Mouse (Mus musculus): ENCODE measurements around the gene Trhr2. TPM values are rescaled to one million over a fixed set of nuclear protein-coding genes. Genes with fewer than 3 reads are reported as not detected.
A peak's percentile ranks its signal among the peaks of the same experiment; 100 is the strongest.
"Not testable (repeated sequence)": the region's sequence is repeated elsewhere in the genome, so short reads cannot be mapped to it uniquely, and the experiment has no call there.

The Trhr2 gene
- polyA plus RNA-seq, 1 experiment from 2014 or later = not detected

DNA sequence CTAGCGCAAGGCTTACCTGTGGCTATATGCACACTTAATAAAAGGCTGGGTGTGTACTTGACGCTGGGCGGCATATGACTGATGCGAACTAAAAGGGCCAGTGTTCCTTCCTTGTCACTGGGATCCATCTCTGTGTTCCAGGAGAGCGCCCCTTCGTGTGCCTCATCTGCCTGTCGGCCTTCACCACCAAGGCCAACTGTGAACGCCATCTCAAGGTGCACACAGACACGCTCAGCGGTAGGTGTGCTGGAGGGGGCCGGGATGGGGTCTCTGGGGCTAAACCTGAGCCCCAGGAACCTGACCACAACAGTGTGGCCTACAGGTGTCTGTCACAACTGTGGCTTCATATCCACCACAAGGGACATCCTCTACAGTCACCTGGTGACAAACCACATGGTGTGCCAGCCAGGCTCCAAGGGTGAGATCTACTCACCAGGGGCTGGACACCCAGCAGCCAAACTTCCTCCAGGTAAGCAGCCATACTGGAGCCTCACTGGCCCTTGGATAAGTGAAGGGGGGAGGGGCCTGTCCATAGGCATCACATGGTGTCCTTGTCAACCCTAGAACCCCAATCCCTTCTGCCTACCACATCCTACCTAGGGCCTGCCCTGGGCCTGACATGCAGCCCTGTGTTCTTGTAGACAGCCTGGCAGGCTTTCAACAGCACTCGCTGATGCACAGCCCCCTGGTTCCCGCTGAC, 25.6 kb downstream of the Trhr2 start:
- peaks cover 41% of the 10 kb centered on the region for H3K4me1 ChIP-seq
- H3K9me3 ChIP-seq (replicated peaks) = no peaks in the 10 kb centered on the region
- H3K27ac ChIP-seq = peak overlapping the region; percentile 67; the same call in 1 of the 2 replicates
- peaks cover 14% of the 10 kb centered on the region for H3K36me3 ChIP-seq
- no peak for DNase-seq (ENCODE audit: low spot score)
- H3K4me3 ChIP-seq = peak overlapping the region; percentile 72
- peaks cover 65% of the 10 kb centered on the region for H3K27me3 ChIP-seq (ENCODE audit: low read depth, poor library complexity, severe bottlenecking)
- 87% methylated on average over 13 of the region's 13 CpGs for WGBS

DNA sequence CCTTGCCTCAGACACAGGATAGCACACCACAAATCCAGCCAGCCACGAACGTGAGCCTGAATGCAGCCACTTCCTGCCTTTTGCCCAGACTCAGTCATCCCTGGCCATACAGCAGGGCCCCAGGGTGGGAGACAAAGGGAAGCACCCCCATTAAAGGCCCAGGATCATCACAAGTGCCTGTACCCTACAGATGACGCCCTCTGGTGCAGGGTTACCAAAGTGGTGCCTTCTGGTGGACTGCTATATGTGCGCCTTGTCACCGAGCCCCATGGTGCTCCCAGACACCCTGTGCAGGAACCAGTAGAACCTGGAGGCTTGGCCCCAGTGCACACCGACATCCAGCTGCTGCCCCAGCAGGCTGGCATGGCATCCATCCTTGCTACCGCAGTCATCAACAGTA, 27.0 kb downstream of the Trhr2 start:
- Histone ChIP-seq H3K9me3 (replicated peaks) (no peaks in the 10 kb centered on the region), H3K36me3 (peaks cover 14% of the 10 kb centered on the region), H3K4me1 (peaks cover 45% of the 10 kb centered on the region), H3K4me3 (no peak overlapping the region), H3K27ac (no peak overlapping the region), H3K27me3 (ENCODE audit: low read depth, poor library complexity, severe bottlenecking) (peaks cover 54% of the 10 kb centered on the region)
- 86% methylated on average over 7 of the region's 7 CpGs for WGBS
- no peak for DNase-seq (ENCODE audit: low spot score)

DNA sequence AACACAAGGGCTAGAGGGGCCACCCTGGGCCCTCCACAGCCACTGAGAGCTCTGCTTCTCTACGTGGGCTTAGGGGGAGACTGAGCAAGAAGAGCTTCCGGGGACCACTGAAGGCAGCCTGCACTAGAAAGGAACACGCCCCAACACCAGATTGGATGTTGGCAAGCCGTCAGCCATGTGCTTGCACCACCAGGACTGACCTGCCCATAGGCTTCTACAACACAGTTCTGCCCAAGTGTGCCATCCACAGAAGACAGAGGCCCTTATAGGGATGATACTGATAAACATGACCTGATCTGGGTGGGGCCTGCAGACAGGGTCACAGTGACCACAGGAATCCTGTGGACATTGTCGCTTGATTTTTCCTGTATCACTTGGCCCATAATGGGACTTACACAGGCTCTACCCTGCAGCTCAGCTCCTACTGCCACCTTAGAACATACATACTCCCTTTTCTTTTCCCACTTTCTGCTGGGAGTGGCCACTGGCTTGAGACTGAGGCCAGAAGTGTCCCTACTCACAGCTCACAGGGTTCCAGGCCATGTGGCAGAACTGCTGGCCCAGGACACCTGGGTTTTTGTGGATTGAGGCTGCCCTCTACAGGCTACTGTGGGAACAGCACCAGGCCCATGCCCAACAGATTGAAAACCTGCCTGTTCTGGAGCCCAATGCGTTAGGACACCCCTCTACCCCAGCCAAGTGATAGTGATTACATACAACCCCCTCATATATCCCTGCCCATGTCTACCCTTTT, 27.6 kb downstream of the Trhr2 start:
- Histone ChIP-seq H3K4me3 (no peak overlapping the region), H3K9me3 (replicated peaks) (no peaks in the 10 kb centered on the region), H3K27ac (peak overlapping the region; percentile 8; the same call in 1 of the 2 replicates), H3K27me3 (ENCODE audit: low read depth, poor library complexity, severe bottlenecking) (peaks cover 48% of the 10 kb centered on the region), H3K36me3 (peaks cover 14% of the 10 kb centered on the region), H3K4me1 (peaks cover 45% of the 10 kb centered on the region)
- WGBS = 73% methylated on average over 6 of the region's 6 CpGs
- peak; percentile 89 for DNase-seq (ENCODE audit: low spot score)

DNA sequence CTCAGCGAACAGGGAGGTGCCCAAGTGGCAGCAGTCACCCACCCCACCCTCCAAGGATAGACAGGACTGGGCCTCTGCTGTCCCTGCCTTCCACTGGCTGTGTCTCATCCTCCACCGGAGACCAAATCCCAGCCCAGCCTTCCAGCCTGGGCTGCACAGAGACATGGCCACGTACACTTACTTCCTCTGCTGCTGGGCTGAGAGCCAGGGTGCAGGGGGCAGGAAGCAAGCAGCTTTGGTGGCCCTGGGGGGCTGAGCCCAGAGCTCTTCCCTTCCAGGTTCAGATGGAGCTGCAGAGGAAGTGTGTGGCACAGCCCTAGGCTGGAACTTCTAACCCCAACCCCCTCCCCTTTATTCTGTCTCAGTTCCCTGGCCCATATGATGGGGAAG, 29.4 kb downstream of the Trhr2 start:
- peaks cover 35% of the 10 kb centered on the region for H3K27me3 ChIP-seq (ENCODE audit: low read depth, poor library complexity, severe bottlenecking)
- peaks cover 37% of the 10 kb centered on the region for H3K4me1 ChIP-seq
- 72% methylated on average over 3 of the region's 3 CpGs for WGBS
- peaks cover 6% of the 10 kb centered on the region; the same call in 1 of the 2 replicates for H3K36me3 ChIP-seq
- no peak overlapping the region for H3K4me3 ChIP-seq
- no peaks in the 10 kb centered on the region for H3K9me3 ChIP-seq (replicated peaks)
- DNase-seq (ENCODE audit: low spot score) = no peak
- H3K27ac ChIP-seq = peak overlapping the region; percentile 32; the same call in 1 of the 2 replicates

DNA sequence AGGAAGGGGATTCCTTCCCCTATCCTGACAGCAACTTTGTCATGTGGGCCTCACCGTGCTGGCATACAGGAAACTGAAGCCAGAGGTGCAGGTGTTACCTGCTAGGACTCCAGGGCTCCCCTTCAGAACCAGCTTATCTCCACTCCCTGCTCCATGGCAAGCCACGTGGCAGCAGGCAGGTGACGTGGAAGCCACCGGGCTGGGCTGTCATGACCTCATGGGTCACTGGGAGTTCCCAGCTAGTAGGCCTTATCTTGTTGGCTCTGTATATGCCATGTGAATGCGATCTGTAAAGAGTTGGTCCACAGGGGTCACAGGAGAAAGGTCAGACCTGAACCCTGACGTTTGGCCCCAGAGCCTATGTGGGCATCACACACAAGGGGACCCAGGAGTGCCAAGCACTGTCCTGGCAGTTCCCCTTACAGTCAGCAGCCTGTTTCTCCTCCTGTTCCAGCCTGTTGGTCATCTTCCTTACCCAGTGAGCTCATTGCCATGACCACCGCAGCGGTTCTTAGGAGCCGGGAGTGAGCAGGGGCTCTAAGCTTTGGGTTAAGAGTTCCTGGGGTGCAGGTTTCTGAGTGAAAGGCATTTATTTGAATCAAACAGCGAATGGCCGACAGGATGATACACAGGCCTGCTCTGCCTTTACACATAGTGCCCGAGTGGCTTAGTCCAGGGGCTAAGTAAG, 30.0 kb downstream of the Trhr2 start:
- Histone ChIP-seq H3K4me3 (no peak overlapping the region), H3K9me3 (replicated peaks) (no peaks in the 10 kb centered on the region), H3K27ac (peak overlapping the region; percentile 32; the same call in 1 of the 2 replicates), H3K4me1 (peaks cover 36% of the 10 kb centered on the region), H3K27me3 (ENCODE audit: low read depth, poor library complexity, severe bottlenecking) (peaks cover 30% of the 10 kb centered on the region), H3K36me3 (peaks cover 6% of the 10 kb centered on the region; the same call in 1 of the 2 replicates)
- 80% methylated on average over 12 of the region's 12 CpGs for WGBS
- DNase-seq (ENCODE audit: low spot score) = no peak

DNA sequence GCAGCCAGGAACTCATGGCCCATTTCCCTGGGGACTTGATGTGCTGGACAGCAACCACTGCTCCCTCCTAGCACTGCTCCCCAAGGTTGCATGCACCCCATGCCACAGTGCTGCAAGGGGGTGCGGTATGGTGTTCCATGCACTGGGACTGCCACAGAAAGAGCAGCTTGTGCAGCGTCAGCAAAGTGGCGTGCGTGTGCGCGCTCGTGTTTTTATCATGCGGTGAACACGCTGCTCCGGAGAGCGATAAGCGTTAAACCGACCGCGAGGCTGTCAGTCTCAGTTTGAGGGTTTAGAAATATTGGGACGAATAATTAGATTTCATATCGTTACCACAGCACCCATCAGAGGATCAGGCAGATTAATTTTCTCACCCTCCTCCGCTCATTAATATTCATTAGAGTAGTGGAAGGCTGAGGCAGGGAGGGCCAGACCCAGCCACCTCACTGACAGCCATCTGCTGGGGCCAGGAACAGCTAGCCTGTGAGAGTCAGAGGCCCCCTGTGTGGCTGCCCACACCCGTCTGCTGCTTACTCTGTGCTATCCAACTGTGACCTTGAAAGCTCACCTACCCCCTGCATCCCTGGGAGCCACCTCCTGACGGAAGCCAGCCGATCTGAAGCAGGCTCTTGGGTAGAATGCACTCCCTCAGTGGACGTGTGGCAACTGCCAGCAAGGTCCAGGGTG, 30.9 kb downstream of the Trhr2 start:
- Histone ChIP-seq H3K4me3 (no peak overlapping the region), H3K4me1 (peaks cover 37% of the 10 kb centered on the region), H3K27me3 (ENCODE audit: low read depth, poor library complexity, severe bottlenecking) (peaks cover 29% of the 10 kb centered on the region), H3K36me3 (no peaks in the 10 kb centered on the region), H3K9me3 (replicated peaks) (no peaks in the 10 kb centered on the region), H3K27ac (peak overlapping the region; percentile 12; the same call in 1 of the 2 replicates)
- 78% methylated on average over 22 of the region's 22 CpGs for WGBS
- no peak for DNase-seq (ENCODE audit: low spot score)

DNA sequence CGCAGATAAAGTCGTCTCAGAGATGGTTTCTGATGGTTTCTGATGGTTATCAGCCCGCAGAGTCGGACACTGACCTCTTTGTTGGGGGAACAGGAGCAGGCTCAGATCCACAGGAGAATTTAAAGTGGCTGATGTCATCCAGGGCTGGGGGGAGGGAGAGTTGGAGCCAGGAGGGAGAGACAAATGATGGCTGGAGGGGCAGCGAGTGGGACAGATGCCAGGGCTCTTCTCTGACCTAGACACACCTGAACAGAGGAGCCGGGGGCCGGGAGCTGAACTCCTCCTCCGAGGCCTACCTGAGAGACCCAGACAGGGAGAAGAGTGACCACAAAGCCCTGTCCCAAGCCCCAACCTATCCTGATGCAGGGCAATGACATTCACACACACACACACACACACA, 31.5 kb downstream of the Trhr2 start:
- no peak for DNase-seq (ENCODE audit: low spot score)
- 61% methylated on average over 8 of the region's 8 CpGs for WGBS
- Histone ChIP-seq H3K4me1 (peaks cover 44% of the 10 kb centered on the region), H3K9me3 (replicated peaks) (no peaks in the 10 kb centered on the region), H3K27me3 (ENCODE audit: low read depth, poor library complexity, severe bottlenecking) (peaks cover 24% of the 10 kb centered on the region), H3K27ac (no peak overlapping the region), H3K4me3 (no peak overlapping the region), H3K36me3 (no peaks in the 10 kb centered on the region)

DNA sequence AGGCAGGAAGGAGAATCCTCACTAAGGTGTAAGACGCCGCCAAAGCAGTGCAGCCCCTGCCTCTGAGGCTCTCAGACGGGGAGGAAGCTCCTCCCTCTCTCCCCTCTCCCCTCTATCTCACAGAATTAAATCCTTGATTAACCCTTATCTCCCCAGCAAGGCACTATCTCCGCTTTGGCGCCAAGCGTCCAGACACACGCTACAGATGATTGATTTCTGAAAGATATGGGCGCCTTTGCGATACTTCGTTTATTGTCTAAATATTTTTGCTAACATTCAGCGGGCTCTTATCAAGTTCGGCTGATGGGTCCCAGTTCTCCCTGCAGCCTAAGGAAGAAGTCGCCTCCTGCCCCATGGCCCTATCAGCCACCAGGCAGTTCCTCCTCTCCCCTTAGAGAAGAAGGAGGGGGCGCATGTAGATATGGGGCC, 34.4 kb downstream of the Trhr2 start:
- H3K36me3 ChIP-seq = no peaks in the 10 kb centered on the region
- no peak for DNase-seq (ENCODE audit: low spot score)
- H3K27ac ChIP-seq = no peak overlapping the region
- H3K27me3 ChIP-seq (ENCODE audit: low read depth, poor library complexity, severe bottlenecking) = peaks cover 18% of the 10 kb centered on the region
- no peak overlapping the region for H3K4me3 ChIP-seq
- no peaks in the 10 kb centered on the region for H3K9me3 ChIP-seq (replicated peaks)
- peaks cover 54% of the 10 kb centered on the region for H3K4me1 ChIP-seq
- WGBS = 25% methylated on average over 14 of the region's 14 CpGs

DNA sequence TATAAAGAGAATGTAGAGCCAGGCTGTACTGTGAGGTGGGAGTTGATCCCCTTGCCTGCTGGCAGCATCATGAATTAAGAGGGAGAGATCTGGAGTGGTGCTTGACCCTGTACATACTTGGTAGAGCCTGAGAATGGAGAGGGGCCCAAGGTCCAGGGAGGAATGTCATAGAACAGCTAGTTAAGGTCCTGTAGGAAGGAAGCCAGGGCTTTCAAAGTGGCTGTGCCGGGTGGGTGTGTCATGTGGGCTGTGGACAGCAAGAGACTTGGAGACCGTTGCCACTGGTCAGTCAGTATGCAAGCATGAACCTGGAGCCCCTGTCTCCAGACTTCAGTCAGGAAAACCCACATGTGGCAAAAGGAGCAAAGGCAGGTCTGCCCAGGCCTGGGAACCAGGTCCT, 35.4 kb downstream of the Trhr2 start:
- H3K27me3 ChIP-seq (ENCODE audit: low read depth, poor library complexity, severe bottlenecking) = peaks cover 18% of the 10 kb centered on the region

DNA sequence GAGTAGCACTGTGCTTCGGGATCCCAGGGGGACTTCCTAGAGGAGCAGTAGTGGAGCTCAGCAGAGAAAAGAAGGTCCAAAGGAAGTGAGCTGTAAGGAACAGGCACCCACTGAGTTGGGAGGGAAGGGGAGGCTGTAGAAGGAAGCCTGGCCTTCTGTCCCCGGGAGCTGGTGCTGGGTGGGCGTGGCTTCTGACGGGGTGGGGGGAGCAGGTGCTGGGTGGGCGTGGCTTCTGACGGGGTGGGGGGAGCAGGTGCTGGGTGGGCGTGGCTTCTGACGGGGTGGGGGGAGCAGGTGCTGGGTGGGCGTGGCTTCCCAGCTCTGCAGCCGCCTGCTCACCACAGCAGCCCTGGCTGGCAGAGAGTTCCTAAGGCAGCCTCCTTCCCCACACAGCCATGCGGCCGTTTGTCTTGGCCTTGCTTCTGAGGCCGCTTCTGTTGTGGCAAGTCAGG, 36.6 kb downstream of the Trhr2 start:
- not testable (repeated sequence) for H3K4me3 ChIP-seq; H3K36me3 ChIP-seq; DNase-seq (ENCODE audit: low spot score); H3K9me3 ChIP-seq (replicated peaks)
- H3K27ac ChIP-seq = peak overlapping the region; percentile 38; the same call in 1 of the 2 replicates
- 11% methylated on average over 13 of the region's 13 CpGs for WGBS
- peaks cover 48% of the 10 kb centered on the region for H3K4me1 ChIP-seq
- H3K27me3 ChIP-seq (ENCODE audit: low read depth, poor library complexity, severe bottlenecking) = peaks cover 18% of the 10 kb centered on the region

More for the DNA sequence above, 35.4 kb downstream of the Trhr2 start:
- WGBS = 84% methylated on average over 2 of the region's 2 CpGs
- Histone ChIP-seq H3K9me3 (replicated peaks) (no peaks in the 10 kb centered on the region), H3K27ac (0 out of 2 replicates have a peak overlapping the region, but pooled peaks have one; percentile 33), H3K36me3 (no peaks in the 10 kb centered on the region), H3K4me3 (no peak overlapping the region), H3K4me1 (peaks cover 46% of the 10 kb centered on the region)
- DNase-seq (ENCODE audit: low spot score) = no peak

DNA sequence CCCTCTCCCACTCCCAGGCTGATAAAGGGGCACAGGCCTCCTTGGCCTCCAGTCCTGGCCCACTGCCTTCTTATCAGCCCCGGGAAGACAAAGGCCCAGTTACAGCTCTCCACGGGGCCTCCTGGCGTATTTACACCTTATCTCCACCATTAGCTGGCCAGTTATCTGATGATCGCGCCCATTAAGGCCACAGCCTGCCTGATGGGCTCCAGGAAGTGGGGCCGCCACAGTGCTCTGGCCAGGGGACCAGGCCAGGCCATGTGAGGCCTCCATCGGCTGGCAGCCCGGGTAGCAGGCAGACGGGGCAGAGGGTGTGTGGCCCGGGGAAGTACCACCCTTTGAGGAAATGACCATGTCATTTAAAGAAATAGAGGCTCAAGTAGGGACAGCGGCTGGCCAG, 37.8 kb downstream of the Trhr2 start:
- peaks cover 18% of the 10 kb centered on the region for H3K27me3 ChIP-seq (ENCODE audit: low read depth, poor library complexity, severe bottlenecking)

DNA sequence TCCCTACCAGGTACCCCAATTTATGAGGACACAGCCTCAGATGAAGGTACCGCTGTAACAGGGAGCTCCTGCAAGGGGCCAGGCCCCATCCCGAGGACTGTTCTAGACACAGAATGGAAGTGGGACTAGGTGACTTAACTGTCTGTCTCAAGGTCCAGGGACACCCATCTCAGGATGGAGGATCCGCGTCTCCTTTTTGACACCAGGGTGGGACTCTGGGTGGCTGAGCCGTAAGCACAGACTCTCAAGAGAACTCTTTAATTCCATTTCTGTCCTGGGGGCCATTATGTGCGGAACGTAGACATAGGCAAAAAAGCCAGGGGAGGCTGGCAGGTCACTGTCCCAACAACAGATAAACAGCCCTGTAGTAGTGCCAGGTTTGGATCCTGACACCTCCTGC, 38.4 kb downstream of the Trhr2 start:
- no peaks in the 10 kb centered on the region for H3K36me3 ChIP-seq
- no peaks in the 10 kb centered on the region for H3K9me3 ChIP-seq (replicated peaks)
- no peak overlapping the region for H3K4me3 ChIP-seq
- H3K27ac ChIP-seq = peak overlapping the region; percentile 50; the same call in 1 of the 2 replicates
- 84% methylated on average over 7 of the region's 7 CpGs for WGBS
- H3K27me3 ChIP-seq (ENCODE audit: low read depth, poor library complexity, severe bottlenecking) = peaks cover 18% of the 10 kb centered on the region
- DNase-seq (ENCODE audit: low spot score) = no peak
- H3K4me1 ChIP-seq = peaks cover 65% of the 10 kb centered on the region

More for the DNA sequence above, 37.8 kb downstream of the Trhr2 start:
- H3K27ac ChIP-seq = peak overlapping the region; percentile 50
- H3K9me3 ChIP-seq (replicated peaks) = no peaks in the 10 kb centered on the region
- 26% methylated on average over 11 of the region's 11 CpGs for WGBS
- DNase-seq (ENCODE audit: low spot score) = no peak
- peaks cover 59% of the 10 kb centered on the region for H3K4me1 ChIP-seq
- no peaks in the 10 kb centered on the region for H3K36me3 ChIP-seq
- no peak overlapping the region; the same call in 1 of the 2 replicates for H3K4me3 ChIP-seq

Data from limb, embryonic 10.5 days (tissue).